Mouse (Mus musculus): ENCODE measurements at regions not wholly inside any gene's neighbourhood (a gene's known extent, or its start where the extent isn't known, plus 50 kb on each side); places are given as distances from the start of the nearest gene placed in this dataset.

- DNase-seq (ENCODE audit: low read depth), result no peak
Measured at GRCm38 (mm10) chr10:72551561-72551960, 103.1 kb upstream of the Zwint start.

- DNase-seq (ENCODE audit: low read depth), result no peak
Measured at GRCm38 (mm10) chr10:72573991-72574652, 80.5 kb upstream of the Zwint start.

- no peak for DNase-seq (ENCODE audit: low read depth)
Measured at GRCm38 (mm10) chr10:72577713-72578112, 76.9 kb upstream of the Zwint start.

GRCm38 (mm10) chr10:72578501-72578900, 76.1 kb upstream of the Zwint start:
- DNase-seq (ENCODE audit: low read depth), result no peak

- no peak for DNase-seq (ENCODE audit: low read depth)
Measured at GRCm38 (mm10) chr10:72581311-72581710, 73.3 kb upstream of the Zwint start.

- no peak for DNase-seq (ENCODE audit: low read depth)
Measured at GRCm38 (mm10) chr10:72588561-72588960, 66.1 kb upstream of the Zwint start.

- DNase-seq (ENCODE audit: low read depth), result no peak
Measured at GRCm38 (mm10) chr10:72593049-72593448, 61.6 kb upstream of the Zwint start.

Measured in NIH3T3 (cell line).